Mouse (Mus musculus) G1E (cell line): ENCODE measurements around the gene Rbpj. TPM values are rescaled to one million over a fixed set of nuclear protein-coding genes. Genes with fewer than 3 reads are reported as not detected.

Experiments
- ATAC-seq: 2 replicates; pipeline ENCODE4 v1.8.0; 2016; ENCODE audit warnings: mild to moderate bottlenecking; ENCODE audit not compliant: insufficient number of reproducible peaks, poor library complexity, low FRiP score, severe bottlenecking; ENCODE audit errors: extremely low read depth
- DNase-seq: peaks from one replicate; pipeline ENCODE4 v3.0.0; 2012; ENCODE audit warnings: low spot score
- H3K27me3 ChIP-seq: 2 replicates; pipeline ENCODE4 v1.6.1; 2012; ENCODE audit warnings: mild to moderate bottlenecking, low read length, inconsistent platforms; ENCODE audit not compliant: insufficient read depth
- H3K36me3 ChIP-seq: replicated peaks from 2 replicates; pipeline ENCODE3; 2012; ENCODE audit warnings: mild to moderate bottlenecking, inconsistent platforms
- H3K4me1 ChIP-seq: 2 replicates; pipeline ENCODE4 v1.6.1; 2012; ENCODE audit warnings: low read depth, low read length, inconsistent platforms, mixed read lengths; ENCODE audit not compliant: insufficient read depth
- H3K4me3 ChIP-seq: 2 replicates; pipeline ENCODE4 v1.5.1; 2012; ENCODE audit warnings: low read depth, mild to moderate bottlenecking, inconsistent platforms, low read length, moderate library complexity, mixed read lengths
- H3K9me3 ChIP-seq: replicated peaks from 2 replicates; pipeline ENCODE4 v1.6.1; 2012; ENCODE audit warnings: inconsistent platforms
- CTCF ChIP-seq: IDR thresholded peaks from 2 replicates; pipeline ENCODE4 v1.5.1; 2012; ENCODE audit warnings: low read depth, low read length, inconsistent platforms, mixed read lengths
- GATA1 ChIP-seq: IDR thresholded peaks from 2 replicates; pipeline ENCODE4 v1.6.1; 2012; ENCODE audit warnings: borderline replicate concordance, low read length, inconsistent platforms, mixed read lengths
- GATA2 ChIP-seq: IDR thresholded peaks from 2 replicates; pipeline ENCODE4 v1.6.1; 2012; ENCODE audit warnings: low read depth, low read length, inconsistent platforms, borderline replicate concordance
- POLR2AphosphoS5 ChIP-seq: IDR thresholded peaks from 2 replicates; pipeline ENCODE4 v1.6.1; 2012; ENCODE audit warnings: low read depth, low read length, inconsistent platforms; ENCODE audit not compliant: insufficient replicate concordance
- TAL1 ChIP-seq: conservative IDR thresholded peaks from 2 replicates; pipeline ENCODE4 v1.6.1; 2012; ENCODE audit warnings: low read depth, low read length, inconsistent platforms, mixed read lengths
- polyA plus RNA-seq: library from polyadenylated mRNA; stranded (reverse); fragments of >175 nt; gene quantifications from 2 replicates; pipeline ENCODE4 v1.2.3, GENCODE M21; 2012
- total RNA-seq, 2 experiments: library from RNA; stranded (forward) in 1 of 2; stranded (reverse) in 1 of 2; fragments of 200-1000 nt in 1 of 2; fragments of >200 nt in 1 of 2; fragmentation: Nextera tagmentation in 1 of 2; gene quantifications; 2 replicates each; pipeline ENCODE4 v1.2.3; 2014 to 2017

Rbpj gene
- total and polyA plus RNA-seq, 3 experiments: 5.5 to 33.5 (median 17.2) TPM

DNA sequence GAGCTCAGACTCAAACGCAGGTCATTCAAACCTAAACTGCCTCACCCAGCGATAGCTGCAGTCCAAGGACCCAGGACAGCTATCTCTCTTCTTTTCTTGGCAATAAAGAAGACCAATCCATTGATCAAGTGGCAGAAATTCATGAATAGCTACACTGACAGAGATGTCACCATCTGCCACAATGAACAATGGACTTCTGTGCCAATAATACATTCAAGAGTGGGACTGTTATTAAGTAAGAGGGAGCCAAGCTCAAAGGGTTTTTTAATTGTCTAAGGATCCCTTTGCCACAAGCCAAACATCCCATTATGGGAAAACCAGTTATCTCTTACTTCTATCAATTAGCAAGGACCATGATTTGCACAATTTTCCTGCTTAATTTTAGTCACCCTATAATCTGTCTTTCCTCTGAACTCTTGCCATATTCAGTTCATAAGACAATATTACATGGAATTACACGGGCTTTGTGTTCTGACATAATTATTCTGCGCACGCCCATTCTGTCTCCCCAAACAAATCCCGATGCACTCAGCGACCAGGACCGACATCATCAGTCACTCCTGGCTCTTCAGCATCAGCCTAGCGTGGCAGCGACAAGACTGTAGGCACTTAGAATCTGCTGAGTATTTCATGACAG, 34.7 kb downstream of the Rbpj start:
- Histone ChIP-seq H3K36me3 (no peaks in the 10 kb centered on the region), H3K27me3 (no peaks in the 10 kb centered on the region), H3K4me1 (no peaks in the 10 kb centered on the region), H3K4me3 (no peak overlapping the region), H3K9me3 (no peaks in the 10 kb centered on the region)
- no peak for TF ChIP-seq TAL1
- TF ChIP-seq GATA1: no peak
- TF ChIP-seq GATA2: no peak
- TF ChIP-seq CTCF: no peak
- TF ChIP-seq POLR2AphosphoS5: no peak
- DNase-seq (no peak), ATAC-seq (no peak)

- TF ChIP-seq GATA2 (no peak), POLR2AphosphoS5 (no peak), CTCF (no peak), GATA1 (no peak), TAL1 (no peak)
- Histone ChIP-seq H3K36me3 (no peaks in the 10 kb centered on the region), H3K27me3 (no peaks in the 10 kb centered on the region), H3K9me3 (no peaks in the 10 kb centered on the region), H3K4me1 (no peaks in the 10 kb centered on the region), H3K4me3 (no peak overlapping the region)
- ATAC-seq (no peak), DNase-seq (no peak)
Measured at GRCm38 (mm10) chr5:53503261-53503660, 37.3 kb downstream of the Rbpj start.

- Histone ChIP-seq H3K4me1 (no peaks in the 10 kb centered on the region), H3K36me3 (no peaks in the 10 kb centered on the region), H3K9me3 (no peaks in the 10 kb centered on the region), H3K27me3 (no peaks in the 10 kb centered on the region), H3K4me3 (no peak overlapping the region)
- DNase-seq: no peak
- TF ChIP-seq GATA1 (no peak), CTCF (no peak), POLR2AphosphoS5 (no peak), TAL1 (no peak), GATA2 (no peak)
- no peak for ATAC-seq
Measured at GRCm38 (mm10) chr5:53505751-53506150, 39.8 kb downstream of the Rbpj start.

GRCm38 (mm10) chr5:53507371-53507770, 41.4 kb downstream of the Rbpj start:
- H3K4me1 ChIP-seq: no peaks in the 10 kb centered on the region
- H3K36me3 ChIP-seq: no peaks in the 10 kb centered on the region
- no peaks in the 10 kb centered on the region for H3K9me3 ChIP-seq
- H3K27me3 ChIP-seq: no peaks in the 10 kb centered on the region
- TF ChIP-seq GATA2 (no peak), GATA1 (no peak), POLR2AphosphoS5 (no peak), CTCF (no peak), TAL1 (no peak)
- DNase-seq: no peak
- H3K4me3 ChIP-seq: no peak overlapping the region
- no peak for ATAC-seq

DNA sequence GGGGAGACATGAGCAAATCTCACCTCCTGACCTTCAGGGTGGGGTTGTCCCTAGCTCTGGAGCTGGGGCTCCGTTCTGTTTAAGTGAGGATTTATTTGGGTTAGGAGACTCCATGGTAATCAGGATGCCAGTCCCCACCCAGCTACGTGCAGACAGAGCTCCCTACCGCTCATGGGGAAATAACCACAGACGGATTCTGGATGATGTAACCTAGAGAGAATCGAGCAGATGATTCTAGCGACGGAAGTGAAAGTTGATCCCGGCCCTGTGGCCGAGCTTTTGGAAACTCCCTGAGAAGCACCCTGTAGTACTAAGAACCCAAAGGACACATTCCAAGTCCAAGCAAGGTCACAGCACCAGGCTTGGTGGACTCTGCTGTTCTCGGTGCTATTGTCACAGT, 43.5 kb downstream of the Rbpj start:
- TF ChIP-seq TAL1 (no peak), CTCF (no peak)
- Histone ChIP-seq H3K9me3 (no peaks in the 10 kb centered on the region), H3K4me3 (no peak overlapping the region), H3K4me1 (no peaks in the 10 kb centered on the region), H3K36me3 (no peaks in the 10 kb centered on the region), H3K27me3 (no peaks in the 10 kb centered on the region)
- no peak for ATAC-seq
- DNase-seq: no peak

- Histone ChIP-seq H3K36me3 (no peaks in the 10 kb centered on the region), H3K4me1 (no peaks in the 10 kb centered on the region), H3K27me3 (no peaks in the 10 kb centered on the region), H3K4me3 (no peak overlapping the region), H3K9me3 (no peaks in the 10 kb centered on the region)
- ATAC-seq (no peak), DNase-seq (no peak)
- TF ChIP-seq GATA2 (no peak), POLR2AphosphoS5 (no peak), GATA1 (no peak), TAL1 (no peak), CTCF (no peak)
Measured at GRCm38 (mm10) chr5:53509927-53510326, 44.0 kb downstream of the Rbpj start.

GRCm38 (mm10) chr5:53511426-53511825, 45.5 kb downstream of the Rbpj start:
- no peak overlapping the region for H3K4me3 ChIP-seq
- peaks cover under 1% of the 10 kb centered on the region; the same call in 1 of the 2 replicates for H3K27me3 ChIP-seq
- H3K9me3 ChIP-seq: no peaks in the 10 kb centered on the region
- DNase-seq (no peak), ATAC-seq (no peak)
- no peak for TF ChIP-seq GATA1
- TF ChIP-seq GATA2: no peak
- no peak for TF ChIP-seq CTCF
- no peak for TF ChIP-seq POLR2AphosphoS5
- no peak for TF ChIP-seq TAL1
- no peaks in the 10 kb centered on the region for H3K4me1 ChIP-seq
- no peaks in the 10 kb centered on the region for H3K36me3 ChIP-seq
